Mouse (Mus musculus): ENCODE measurements around the gene Il17ra. TPM values are rescaled to one million over a fixed set of nuclear protein-coding genes. Genes with fewer than 3 reads are reported as not detected.

Gene Il17ra
- polyA plus RNA-seq, 1 experiment: 16.0 TPM

Other genes with a start within 250 kb of the Il17ra start
- gene D330020A13Rik, start 168.9 kb upstream of the Il17ra start, polyA plus RNA-seq (2012; rRNA removed): not detected in 2 replicates
- gene B4galnt3, start 168.7 kb upstream of the Il17ra start, polyA plus RNA-seq (2012; rRNA removed): 7.6 and 14.2 TPM in 2 replicates
- gene Kdm5a, start 99.1 kb upstream of the Il17ra start, polyA plus RNA-seq (2012; rRNA removed): 2.1 and 4.0 TPM in 2 replicates
- 2.4 and 3.2 TPM in 2 replicates for gene Ccdc77, start 98.9 kb upstream of the Il17ra start, polyA plus RNA-seq (2012; rRNA removed)
- 0.04 and 0.08 TPM in 2 replicates for gene Tmem121b, start 30.6 kb downstream of the Il17ra start, polyA plus RNA-seq (2012; rRNA removed)
- 17.4 and 19.0 TPM in 2 replicates for gene Hdhd5, start 68.1 kb downstream of the Il17ra start, polyA plus RNA-seq (2012; rRNA removed)
- gene Cecr2, start 203.1 kb downstream of the Il17ra start, polyA plus RNA-seq (2012; rRNA removed): 0.37 and 0.74 TPM in 2 replicates

All from large intestine, adult 2 months (tissue).